Mouse (Mus musculus): ENCODE results near the gene Pitpnc1. TPM values are rescaled to one million over a fixed set of nuclear protein-coding genes. Genes with fewer than 3 reads are reported as not detected.

Pitpnc1 gene
- polyA plus RNA-seq, 1 experiment, result 18.5 TPM

GRCm38 (mm10) chr11:107319861-107320260, 150.6 kb downstream of the Pitpnc1 start:
- Histone ChIP-seq H3K4me1 (ENCODE audit: control insufficient read depth, insufficient read depth, low read length) (peaks cover 9% of the 10 kb centered on the region), H3K27ac (ENCODE audit: insufficient read depth, low read depth, low read length) (no peak overlapping the region), H3K27me3 (replicated peaks; ENCODE audit: control insufficient read depth, insufficient read depth, low read length) (no peaks in the 10 kb centered on the region), H3K4me3 (ENCODE audit: insufficient read depth, low read depth, low read length) (no peak overlapping the region), H3K36me3 (ENCODE audit: control insufficient read depth, insufficient read depth, low read length) (no peaks in the 10 kb centered on the region)
- peak; percentile 40 for DNase-seq
- WGBS, result 70% methylated on average over 10 of the region's 10 CpGs
- TF ChIP-seq POLR2A (IDR thresholded peaks at IDR 0.05; ENCODE audit: low read depth, low read length), result no peak
- no peak for TF ChIP-seq CTCF (conservative IDR thresholded peaks at IDR 0.05; ENCODE audit: insufficient read depth, insufficient read length, low read depth, low read length)

GRCm38 (mm10) chr11:107317653-107318281, 152.7 kb downstream of the Pitpnc1 start:
- Histone ChIP-seq H3K4me1 (ENCODE audit: control insufficient read depth, insufficient read depth, low read length) (peaks cover 9% of the 10 kb centered on the region), H3K27ac (ENCODE audit: insufficient read depth, low read depth, low read length) (0 out of 2 replicates have a peak overlapping the region, but pooled peaks have one; percentile 4), H3K27me3 (replicated peaks; ENCODE audit: control insufficient read depth, insufficient read depth, low read length) (no peaks in the 10 kb centered on the region), H3K36me3 (ENCODE audit: control insufficient read depth, insufficient read depth, low read length) (no peaks in the 10 kb centered on the region), H3K4me3 (ENCODE audit: insufficient read depth, low read depth, low read length) (no peak overlapping the region)
- WGBS, result 34% methylated on average over 14 of the region's 14 CpGs
- DNase-seq, result peak; percentile 77
- TF ChIP-seq CTCF (conservative IDR thresholded peaks at IDR 0.05; ENCODE audit: insufficient read depth, insufficient read length, low read depth, low read length) (no peak), POLR2A (IDR thresholded peaks at IDR 0.05; ENCODE audit: low read depth, low read length) (no peak)

- H3K4me3 ChIP-seq (ENCODE audit: insufficient read depth, low read depth, low read length), result no peak overlapping the region
- H3K27me3 ChIP-seq (replicated peaks; ENCODE audit: control insufficient read depth, insufficient read depth, low read length), result no peaks in the 10 kb centered on the region
- no peak for DNase-seq
- no peak for TF ChIP-seq CTCF (conservative IDR thresholded peaks at IDR 0.05; ENCODE audit: insufficient read depth, insufficient read length, low read depth, low read length)
- no peak for TF ChIP-seq POLR2A (IDR thresholded peaks at IDR 0.05; ENCODE audit: low read depth, low read length)
- WGBS, result 64% methylated on average over 15 of the region's 15 CpGs
- peaks cover 14% of the 10 kb centered on the region for H3K4me1 ChIP-seq (ENCODE audit: control insufficient read depth, insufficient read depth, low read length)
- H3K36me3 ChIP-seq (ENCODE audit: control insufficient read depth, insufficient read depth, low read length), result no peaks in the 10 kb centered on the region
- H3K27ac ChIP-seq (ENCODE audit: insufficient read depth, low read depth, low read length), result no peak overlapping the region
These were observed 155.0 kb downstream of the Pitpnc1 start for GRCm38 (mm10) chr11:107315475-107315874.

GRCm38 (mm10) chr11:107310338-107311121, 160.0 kb downstream of the Pitpnc1 start:
- Histone ChIP-seq H3K36me3 (ENCODE audit: control insufficient read depth, insufficient read depth, low read length) (no peaks in the 10 kb centered on the region), H3K27ac (ENCODE audit: insufficient read depth, low read depth, low read length) (no peak overlapping the region), H3K4me3 (ENCODE audit: insufficient read depth, low read depth, low read length) (no peak overlapping the region), H3K27me3 (replicated peaks; ENCODE audit: control insufficient read depth, insufficient read depth, low read length) (no peaks in the 10 kb centered on the region), H3K4me1 (ENCODE audit: control insufficient read depth, insufficient read depth, low read length) (0 out of 2 replicates have a peak, but pooled peaks cover 5% of the 10 kb centered on the region)
- 58% methylated on average over 20 of the region's 20 CpGs for WGBS
- DNase-seq, result no peak
- TF ChIP-seq CTCF (conservative IDR thresholded peaks at IDR 0.05; ENCODE audit: insufficient read depth, insufficient read length, low read depth, low read length), result no peak
- TF ChIP-seq POLR2A (IDR thresholded peaks at IDR 0.05; ENCODE audit: low read depth, low read length), result no peak

GRCm38 (mm10) chr11:107306170-107306569, 164.3 kb downstream of the Pitpnc1 start:
- Histone ChIP-seq H3K27ac (ENCODE audit: insufficient read depth, low read depth, low read length) (no peak overlapping the region), H3K27me3 (replicated peaks; ENCODE audit: control insufficient read depth, insufficient read depth, low read length) (no peaks in the 10 kb centered on the region), H3K4me1 (ENCODE audit: control insufficient read depth, insufficient read depth, low read length) (0 out of 2 replicates have a peak, but pooled peaks cover 5% of the 10 kb centered on the region), H3K4me3 (ENCODE audit: insufficient read depth, low read depth, low read length) (no peak overlapping the region), H3K36me3 (ENCODE audit: control insufficient read depth, insufficient read depth, low read length) (no peaks in the 10 kb centered on the region)
- TF ChIP-seq CTCF (conservative IDR thresholded peaks at IDR 0.05; ENCODE audit: insufficient read depth, insufficient read length, low read depth, low read length) (no peak), POLR2A (IDR thresholded peaks at IDR 0.05; ENCODE audit: low read depth, low read length) (no peak)
- DNase-seq, result no peak
- 88% methylated on average over 11 of the region's 11 CpGs for WGBS

DNA sequence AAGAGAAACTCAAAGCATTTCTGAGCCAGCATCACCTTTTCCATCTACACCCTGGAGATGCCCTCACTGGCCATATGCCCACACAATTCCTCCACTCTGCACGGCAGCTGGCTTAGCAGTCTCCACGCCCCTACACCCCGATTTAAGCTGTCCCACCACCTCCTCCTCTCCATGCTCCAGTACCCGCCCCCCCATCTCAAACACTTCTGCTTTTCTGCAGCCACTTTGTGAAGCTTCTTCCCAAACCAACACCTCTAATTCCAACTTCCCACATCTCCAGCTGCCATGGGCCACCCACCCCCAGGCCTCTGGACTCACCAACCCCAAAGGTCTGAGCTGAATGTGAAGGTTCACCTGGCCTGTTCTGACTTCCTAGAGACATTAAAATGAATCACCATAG, 168.4 kb downstream of the Pitpnc1 start:
- Histone ChIP-seq H3K27ac (ENCODE audit: insufficient read depth, low read depth, low read length) (no peak overlapping the region), H3K4me1 (ENCODE audit: control insufficient read depth, insufficient read depth, low read length) (peaks cover 5% of the 10 kb centered on the region; the same call in 1 of the 2 replicates), H3K36me3 (ENCODE audit: control insufficient read depth, insufficient read depth, low read length) (no peaks in the 10 kb centered on the region), H3K4me3 (ENCODE audit: insufficient read depth, low read depth, low read length) (no peak overlapping the region), H3K27me3 (replicated peaks; ENCODE audit: control insufficient read depth, insufficient read depth, low read length) (no peaks in the 10 kb centered on the region)
- 84% methylated on average over 4 of the region's 4 CpGs for WGBS
- no peak for TF ChIP-seq CTCF (conservative IDR thresholded peaks at IDR 0.05; ENCODE audit: insufficient read depth, insufficient read length, low read depth, low read length)
- TF ChIP-seq POLR2A (IDR thresholded peaks at IDR 0.05; ENCODE audit: low read depth, low read length), result no peak
- no peak for DNase-seq

- Histone ChIP-seq H3K4me1 (ENCODE audit: control insufficient read depth, insufficient read depth, low read length) (peaks cover 17% of the 10 kb centered on the region), H3K27ac (ENCODE audit: insufficient read depth, low read depth, low read length) (no peak overlapping the region), H3K36me3 (ENCODE audit: control insufficient read depth, insufficient read depth, low read length) (no peaks in the 10 kb centered on the region), H3K4me3 (ENCODE audit: insufficient read depth, low read depth, low read length) (no peak overlapping the region), H3K27me3 (replicated peaks; ENCODE audit: control insufficient read depth, insufficient read depth, low read length) (no peaks in the 10 kb centered on the region)
- DNase-seq, result no peak
- TF ChIP-seq CTCF (conservative IDR thresholded peaks at IDR 0.05; ENCODE audit: insufficient read depth, insufficient read length, low read depth, low read length) (no peak), POLR2A (IDR thresholded peaks at IDR 0.05; ENCODE audit: low read depth, low read length) (no peak)
These were observed 170.3 kb downstream of the Pitpnc1 start for GRCm38 (mm10) chr11:107300235-107300634.
